In genomic region chr12:99627898-99628231, GRCm38 (mm10) we compare ENCODE assay signal across 8 mouse cellular contexts.
A peak's percentile ranks its signal among the peaks of the same experiment; 100 is the strongest.
DNase-seq lines count a peak whose midpoint lies in the region; ATAC-seq and TF ChIP-seq lines count a peak whose summit lies in the region.

No protein-coding gene starts in this region.

- TF ChIP-seq POLR2A in lung, adult 2 months (IDR thresholded peaks at IDR 0.05; ENCODE audit: borderline replicate concordance, extremely low read depth, low read depth, low read length), result no peak
- TF ChIP-seq POLR2A in testis, adult 2 months (IDR thresholded peaks at IDR 0.05; ENCODE audit: control insufficient read depth, low read depth, low read length), result peak; percentile 72

- TF ChIP-seq CTCF in E14TG2a.4 (conservative IDR thresholded peaks at IDR 0.05; ENCODE audit: low read length), result no peak
- no peak for TF ChIP-seq CTCF in lung, adult 2 months (IDR thresholded peaks at IDR 0.05; ENCODE audit: insufficient read depth, low read length)
- TF ChIP-seq CTCF in testis, adult 2 months (IDR thresholded peaks at IDR 0.05; ENCODE audit: control insufficient read depth, insufficient read depth, insufficient replicate concordance, low read depth, low read length), result no peak

- 0% methylated on average over 26 of the region's 30 CpGs for WGBS in forebrain, embryonic 12.5 days
- under 1% methylated on average over 30 of the region's 30 CpGs for WGBS in lung, adult 2 months
- WGBS in neural tube, embryonic 14.5 days, result under 1% methylated on average over 23 of the region's 30 CpGs

- DNase-seq in c-Kit-positive CD71-negative TER-119-negative erythroid progenitor cells, embryonic 14.5 days (ENCODE audit: low read depth), result peak; percentile 74
- DNase-seq in heart, postnatal 4 days, result peak; percentile 93
- peak; percentile 90 to 91 for DNase-seq in layer of hippocampus, adult 8-10 months (ENCODE audit: low spot score in 2 of 2)
- peak; percentile 78 for DNase-seq in lung, adult 2 months

- peak overlapping the region; percentile 69 for H3K4me2 ChIP-seq in forebrain, embryonic 12.5 days
- H3K4me2 ChIP-seq in neural tube, embryonic 14.5 days (ENCODE audit: low read depth, low read length), result peak overlapping the region; percentile 75

- peaks cover 12% of the 10 kb centered on the region for H3K4me1 ChIP-seq in E14TG2a.4 (replicated peaks; ENCODE audit: low read depth, low read length)
- H3K4me1 ChIP-seq in forebrain, embryonic 12.5 days, result peaks cover 15% of the 10 kb centered on the region
- no peaks in the 10 kb centered on the region for H3K4me1 ChIP-seq in lung, adult 2 months (ENCODE audit: control insufficient read depth, insufficient read depth, low read length)
- peaks cover 12% of the 10 kb centered on the region for H3K4me1 ChIP-seq in neural tube, embryonic 14.5 days (ENCODE audit: control insufficient read depth, insufficient read depth, low read length)
- H3K4me1 ChIP-seq in testis, adult 2 months (ENCODE audit: control insufficient read depth, insufficient read depth, low read length), result peaks cover 2% of the 10 kb centered on the region

- H3K4me3 ChIP-seq in E14TG2a.4 (replicated peaks; ENCODE audit: low read length), result peak overlapping the region; percentile 86
- peak overlapping the region; percentile 65 for H3K4me3 ChIP-seq in forebrain, embryonic 12.5 days (replicated peaks)
- peak overlapping the region; percentile 51 for H3K4me3 ChIP-seq in lung, adult 2 months (replicated peaks; ENCODE audit: extremely low read depth, low read depth, low read length)
- peak overlapping the region; percentile 67 for H3K4me3 ChIP-seq in neural tube, embryonic 14.5 days (ENCODE audit: low read depth, low read length)
- peak overlapping the region; percentile 87 for H3K4me3 ChIP-seq in testis, adult 2 months (ENCODE audit: control insufficient read depth, low read depth, low read length)

- no peaks in the 10 kb centered on the region for H3K9me3 ChIP-seq in E14TG2a.4 (ENCODE audit: low read length)
- H3K9me3 ChIP-seq in forebrain, embryonic 12.5 days, result no peaks in the 10 kb centered on the region
- no peaks in the 10 kb centered on the region for H3K9me3 ChIP-seq in neural tube, embryonic 14.5 days (ENCODE audit: control insufficient read depth, low read length)

- H3K27me3 ChIP-seq in E14TG2a.4 (ENCODE audit: insufficient read depth, low read length), result peaks cover 36% of the 10 kb centered on the region
- H3K27me3 ChIP-seq in forebrain, embryonic 12.5 days, result 0 out of 2 replicates have a peak, but pooled peaks cover 8% of the 10 kb centered on the region
- no peaks in the 10 kb centered on the region for H3K27me3 ChIP-seq in neural tube, embryonic 14.5 days (ENCODE audit: control insufficient read depth, insufficient read depth, low read length)
- H3K27me3 ChIP-seq in testis, adult 2 months (ENCODE audit: control insufficient read depth, insufficient read depth, low read length), result no peaks in the 10 kb centered on the region

- H3K36me3 ChIP-seq in E14TG2a.4 (ENCODE audit: insufficient read depth, low read length), result no peaks in the 10 kb centered on the region
- H3K36me3 ChIP-seq in forebrain, embryonic 12.5 days (replicated peaks), result no peaks in the 10 kb centered on the region
- no peaks in the 10 kb centered on the region for H3K36me3 ChIP-seq in neural tube, embryonic 14.5 days (ENCODE audit: control insufficient read depth, insufficient read depth, low read length)
- H3K36me3 ChIP-seq in testis, adult 2 months (ENCODE audit: control insufficient read depth, insufficient read depth, low read length), result no peaks in the 10 kb centered on the region

- peak overlapping the region; percentile 81 for H3K27ac ChIP-seq in forebrain, embryonic 12.5 days
- H3K27ac ChIP-seq in neural tube, embryonic 14.5 days (ENCODE audit: low read depth, low read length), result peak overlapping the region; percentile 55
- peak overlapping the region; percentile 76 for H3K27ac ChIP-seq in testis, adult 2 months (ENCODE audit: control insufficient read depth, insufficient read depth, low read depth, low read length)

- peak overlapping the region; percentile 66 for H3K9ac ChIP-seq in forebrain, embryonic 12.5 days
- peak overlapping the region; percentile 48 for H3K9ac ChIP-seq in neural tube, embryonic 14.5 days (replicated peaks; ENCODE audit: low read depth, low read length)

- peak; percentile 97 for ATAC-seq in forebrain, embryonic 12.5 days (ENCODE audit: low FRiP score)
- ATAC-seq in neural tube, embryonic 14.5 days (ENCODE audit: low read depth), result peak; percentile 96

Comparison
In these comparisons a context has a peak if more than half of its experiments do, and no peak if none do; other contexts are left out.
1. Peak in every context shown above with its lines: DNase-seq, ATAC-seq, H3K4me3 ChIP-seq and H3K27ac ChIP-seq.